Mouse (Mus musculus): ENCODE measurements at regions not wholly inside any gene's neighbourhood (a gene's known extent, or its start where the extent isn't known, plus 50 kb on each side); places are given as distances from the start of the nearest gene placed in this dataset.

GRCm38 (mm10) chr6:93488441-93488955 lies 545.2 kb upstream of the Adamts9 start:
- no peak for DNase-seq (ENCODE audit: low spot score)

GRCm38 (mm10) chr6:93478521-93478920 lies 535.2 kb upstream of the Adamts9 start:
- DNase-seq (ENCODE audit: low spot score) = no peak

- no peak for DNase-seq (ENCODE audit: low spot score)
Measured at GRCm38 (mm10) chr6:93474981-93475380, 531.7 kb upstream of the Adamts9 start.

- DNase-seq (ENCODE audit: low spot score) = no peak
Measured at GRCm38 (mm10) chr6:93467867-93468266, 524.6 kb upstream of the Adamts9 start.

GRCm38 (mm10) chr6:93462861-93463260 lies 519.6 kb upstream of the Adamts9 start:
- DNase-seq (ENCODE audit: low spot score) = no peak

- no peak for DNase-seq (ENCODE audit: low spot score)
Measured at GRCm38 (mm10) chr6:93461374-93461773, 518.1 kb upstream of the Adamts9 start.

GRCm38 (mm10) chr6:93457613-93458012 lies 514.3 kb upstream of the Adamts9 start:
- DNase-seq (ENCODE audit: low spot score) = no peak

- DNase-seq (ENCODE audit: low spot score) = no peak
Measured at GRCm38 (mm10) chr6:93456383-93457033, 513.2 kb upstream of the Adamts9 start.

- no peak for DNase-seq (ENCODE audit: low spot score)
Measured at GRCm38 (mm10) chr6:93445568-93445967, 502.3 kb upstream of the Adamts9 start.

GRCm38 (mm10) chr6:93445124-93445523 lies 501.8 kb upstream of the Adamts9 start:
- DNase-seq (ENCODE audit: low spot score) = peak; percentile 21

- DNase-seq (ENCODE audit: low spot score) = no peak
Measured at GRCm38 (mm10) chr6:93443766-93444557, 500.7 kb upstream of the Adamts9 start.

- no peak for DNase-seq (ENCODE audit: low spot score)
Measured at GRCm38 (mm10) chr6:93433446-93433845, 490.2 kb upstream of the Adamts9 start.

GRCm38 (mm10) chr6:93426141-93426540 lies 482.8 kb upstream of the Adamts9 start:
- DNase-seq (ENCODE audit: low spot score) = no peak

GRCm38 (mm10) chr6:93422906-93423305 lies 479.6 kb upstream of the Adamts9 start:
- no peak for DNase-seq (ENCODE audit: low spot score)

- no peak for DNase-seq (ENCODE audit: low spot score)
Measured at GRCm38 (mm10) chr6:93422253-93422652, 479.0 kb upstream of the Adamts9 start.

GRCm38 (mm10) chr6:93417625-93418024 lies 474.3 kb upstream of the Adamts9 start:
- DNase-seq (ENCODE audit: low spot score) = no peak

GRCm38 (mm10) chr6:93416006-93416405 lies 472.7 kb upstream of the Adamts9 start:
- peak; percentile 6 for DNase-seq (ENCODE audit: low spot score)

- peak; percentile 3 for DNase-seq (ENCODE audit: low spot score)
Measured at GRCm38 (mm10) chr6:93411077-93411452, 467.8 kb upstream of the Adamts9 start.

- DNase-seq (ENCODE audit: low spot score) = peak; percentile 10
Measured at GRCm38 (mm10) chr6:93410416-93411076, 467.3 kb upstream of the Adamts9 start.

GRCm38 (mm10) chr6:93398551-93398950 lies 455.3 kb upstream of the Adamts9 start:
- no peak for DNase-seq (ENCODE audit: low spot score)

- DNase-seq (ENCODE audit: low spot score) = no peak
Measured at GRCm38 (mm10) chr6:93397074-93397473, 453.8 kb upstream of the Adamts9 start.

- DNase-seq (ENCODE audit: low spot score) = peak; percentile 20
Measured at GRCm38 (mm10) chr6:93395952-93396351, 452.7 kb upstream of the Adamts9 start.

- DNase-seq (ENCODE audit: low spot score) = no peak
Measured at GRCm38 (mm10) chr6:93395296-93395695, 452.0 kb upstream of the Adamts9 start.

Measured in yolk sac, embryonic 10.5 days (tissue).